Mouse (Mus musculus) heart, adult 9 months (tissue): ENCODE data around the gene Tmod4.

Experiments
- DNase-seq, 2 experiments: peaks; one replicate each; pipeline ENCODE4 v3.0.0; 2022; ENCODE audit warnings: low spot score in 2 of 2

The Tmod4 gene

GRCm38 (mm10) chr3:95136336-95136735 lies 12.1 kb downstream of the Tmod4 start:
- DNase-seq = no peak

GRCm38 (mm10) chr3:95139586-95140288 lies 15.5 kb downstream of the Tmod4 start:
- no peak for DNase-seq

GRCm38 (mm10) chr3:95140289-95140595 lies 16.0 kb downstream of the Tmod4 start:
- DNase-seq = no peak

- no peak for DNase-seq
Observed at GRCm38 (mm10) chr3:95140795-95141194, 16.5 kb downstream of the Tmod4 start.

- no peak for DNase-seq
Observed at GRCm38 (mm10) chr3:95141474-95141873, 17.2 kb downstream of the Tmod4 start.

GRCm38 (mm10) chr3:95141952-95142616 lies 17.8 kb downstream of the Tmod4 start, which contains the start of gene Tnfaip8l2:
Tnfaip8l2 (minus strand) TSS chr3:95142360.
- DNase-seq = no peak

GRCm38 (mm10) chr3:95142617-95143011 lies 18.3 kb downstream of the Tmod4 start:
- peak; percentile 70 to 88 for DNase-seq

- DNase-seq = no peak
Observed at GRCm38 (mm10) chr3:95147924-95148323, 23.6 kb downstream of the Tmod4 start.

- DNase-seq = no peak
Observed at GRCm38 (mm10) chr3:95153874-95154273, 29.6 kb downstream of the Tmod4 start.

GRCm38 (mm10) chr3:95159511-95159986 lies 35.3 kb downstream of the Tmod4 start:
- no peak for DNase-seq

GRCm38 (mm10) chr3:95159987-95160963 lies 36.0 kb downstream of the Tmod4 start, which contains the start of gene Sema6c:
Sema6c (plus strand) TSS chr3:95160457.
- peak; percentile 91 to 93 for DNase-seq

GRCm38 (mm10) chr3:95161041-95161551 lies 36.8 kb downstream of the Tmod4 start:
- no peak for DNase-seq

GRCm38 (mm10) chr3:95161618-95162344 lies 37.5 kb downstream of the Tmod4 start:
- DNase-seq = no peak

- no peak for DNase-seq
Observed at GRCm38 (mm10) chr3:95162345-95162628, 38.0 kb downstream of the Tmod4 start.

- peak in 1 of 2 experiments; percentile 14 for DNase-seq
Observed at GRCm38 (mm10) chr3:95163419-95164255, 39.4 kb downstream of the Tmod4 start.

GRCm38 (mm10) chr3:95164256-95164550 lies 39.9 kb downstream of the Tmod4 start:
- DNase-seq = no peak

GRCm38 (mm10) chr3:95164840-95165239 lies 40.6 kb downstream of the Tmod4 start:
- no peak for DNase-seq

GRCm38 (mm10) chr3:95169996-95170395 lies 45.7 kb downstream of the Tmod4 start:
- DNase-seq = no peak

- no peak for DNase-seq
Observed at GRCm38 (mm10) chr3:95171105-95171504, 46.8 kb downstream of the Tmod4 start.

GRCm38 (mm10) chr3:95172526-95173255 lies 48.4 kb downstream of the Tmod4 start:
- no peak for DNase-seq
